Mouse (Mus musculus): ENCODE results near the gene Tulp2. TPM values are rescaled to one million over a fixed set of nuclear protein-coding genes. Genes with fewer than 3 reads are reported as not detected.

Gene Tulp2
- total RNA-seq, 4 experiments from 2014 or later: not detected

Small RNA genes lying within 50 kb of the gene (microRNA-seq; reads per million reads assigned to microRNA genes)
- 0 reads per million in 2 experiments for gene Gm22133

Other genes starting within 250 kb of the Tulp2 start
- gene Cd37, start 242.8 kb upstream of the Tulp2 start, total RNA-seq (2022): 10 to 100 TPM in 2 of 4 experiments, 1 to 10 TPM in 2; 6.3 to 34.1 (median 18.1) TPM
- 1 to 10 TPM; 1.9 to 3.4 (median 2.6) TPM for gene Slc6a16, start 240.8 kb upstream of the Tulp2 start, total RNA-seq (2022)
- not detected for gene Slc6a21, start 204.4 kb upstream of the Tulp2 start, total RNA-seq (2022)
- 10 to 100 TPM; 16.0 to 25.6 (median 19.4) TPM for gene Trpm4, start 148.1 kb upstream of the Tulp2 start, total RNA-seq (2022)
- gene Hrc, start 146.6 kb upstream of the Tulp2 start, total RNA-seq (2022): under 1 TPM in 2 of 4 experiments, not detected in 2; 0.21 to 0.39 TPM
- 100 to 1,000 TPM; 123 to 143 (median 133) TPM for gene Ppfia3, start 114.9 kb upstream of the Tulp2 start, total RNA-seq (2022)
- 100 to 1,000 TPM; 131 to 156 (median 140) TPM for gene Lin7b, start 111.3 kb upstream of the Tulp2 start, total RNA-seq (2022)
- 100 to 1,000 TPM; 387 to 503 (median 439) TPM for gene Snrnp70, start 86.1 kb upstream of the Tulp2 start, total RNA-seq (2022)
- gene Kcna7, start 76.2 kb upstream of the Tulp2 start, total RNA-seq (2022): under 1 TPM in 1 of 4 experiments, not detected in 3; 0.14 TPM
- under 1 TPM in 3 of 4 experiments, not detected in 1; 0.31 to 0.39 (median 0.31) TPM for gene Ntf5, start 68.2 kb upstream of the Tulp2 start, total RNA-seq (2022)
- gene Lhb, start 61.1 kb upstream of the Tulp2 start, total RNA-seq (2022): under 1 TPM in 1 of 4 experiments, not detected in 3; 0.52 TPM
- 10 to 100 TPM; 16.0 to 23.3 (median 20.2) TPM for gene Gys1, start 47.0 kb upstream of the Tulp2 start, total RNA-seq (2022)
- 10 to 100 TPM; 31.7 to 38.7 (median 35.4) TPM for gene Ruvbl2, start 43.8 kb upstream of the Tulp2 start, total RNA-seq (2022)
- gene Ftl1, start 22.0 kb upstream of the Tulp2 start, total RNA-seq (2022): 100 to 1,000 TPM; 176 to 331 (median 227) TPM
- 10 to 100 TPM; 70.0 to 78.6 (median 73.2) TPM for gene Bax, start 15.0 kb upstream of the Tulp2 start, total RNA-seq (2022)
- 1 to 10 TPM in 1 of 4 experiments, not detected in 3; 2.0 TPM for gene Gm45808, start 4.9 kb downstream of the Tulp2 start, total RNA-seq (2022)
- 1 to 10 TPM; 5.6 to 6.3 (median 6.2) TPM for gene Dhdh, start 6.9 kb downstream of the Tulp2 start, total RNA-seq (2022)
- gene Nucb1, start 28.5 kb downstream of the Tulp2 start, total RNA-seq (2022): 100 to 1,000 TPM; 101 to 135 (median 117) TPM
- gene Ppp1r15a, start 44.4 kb downstream of the Tulp2 start, total RNA-seq (2022): 10 to 100 TPM; 15.2 to 24.6 (median 19.0) TPM
- 1 to 10 TPM in 3 of 4 experiments, under 1 TPM in 1; 0.80 to 1.9 (median 1.5) TPM for gene Plekha4, start 44.5 kb downstream of the Tulp2 start, total RNA-seq (2022)
- not detected for gene Hsd17b14, start 73.0 kb downstream of the Tulp2 start, total RNA-seq (2022)
- 10 to 100 TPM; 23.2 to 33.0 (median 29.9) TPM for gene Bcat2, start 88.3 kb downstream of the Tulp2 start, total RNA-seq (2022)
- not detected for gene Fgf21, start 133.6 kb downstream of the Tulp2 start, total RNA-seq (2022)
- gene Fut1, start 135.4 kb downstream of the Tulp2 start, total RNA-seq (2022): under 1 TPM in 3 of 4 experiments, not detected in 1; 0.20 to 0.28 (median 0.21) TPM
- under 1 TPM in 3 of 4 experiments, not detected in 1; 0.14 to 0.27 (median 0.22) TPM for gene Izumo1, start 139.9 kb downstream of the Tulp2 start, total RNA-seq (2022)
- gene Rasip1, start 145.6 kb downstream of the Tulp2 start, total RNA-seq (2022): 1 to 10 TPM; 5.8 to 7.5 (median 6.6) TPM
- gene Mamstr, start 158.1 kb downstream of the Tulp2 start, total RNA-seq (2022): 1 to 10 TPM; 1.5 to 4.4 (median 2.4) TPM
- gene Fut2, start 184.5 kb downstream of the Tulp2 start, total RNA-seq (2022): under 1 TPM in 3 of 4 experiments, not detected in 1; 0.20 to 0.27 (median 0.23) TPM
- gene Ntn5, start 202.1 kb downstream of the Tulp2 start, total RNA-seq (2022): 10 to 100 TPM in 3 of 4 experiments, 1 to 10 TPM in 1; 9.1 to 13.5 (median 11.6) TPM
- 1 to 10 TPM; 1.6 to 4.6 (median 3.3) TPM for gene Sec1, start 212.5 kb downstream of the Tulp2 start, total RNA-seq (2022)
- 100 to 1,000 TPM; 158 to 230 (median 187) TPM for gene Car11, start 218.0 kb downstream of the Tulp2 start, total RNA-seq (2022)
- gene Dbp, start 223.2 kb downstream of the Tulp2 start, total RNA-seq (2022): 100 to 1,000 TPM in 2 of 4 experiments, 10 to 100 TPM in 2; 76.7 to 136 (median 109) TPM
- gene Rpl18, start 233.6 kb downstream of the Tulp2 start, total RNA-seq (2022): 100 to 1,000 TPM; 385 to 434 (median 409) TPM
- 10 to 100 TPM; 28.1 to 36.7 (median 32.7) TPM for gene Sphk2, start 236.1 kb downstream of the Tulp2 start, total RNA-seq (2022)
- gene Fam83e, start 239.3 kb downstream of the Tulp2 start, total RNA-seq (2022): under 1 TPM in 3 of 4 experiments, not detected in 1; 0.18 to 0.41 (median 0.19) TPM
- not detected for gene Spaca4, start 243.9 kb downstream of the Tulp2 start, total RNA-seq (2022)

Data from layer of hippocampus, adult 8-10 months (tissue).